Mouse (Mus musculus): ENCODE results near the gene Skint2. TPM values are rescaled to one million over a fixed set of nuclear protein-coding genes. Genes with fewer than 3 reads are reported as not detected.

Gene Skint2
- polyA plus RNA-seq (2012; rRNA removed): not detected in 2 replicates

DNA sequence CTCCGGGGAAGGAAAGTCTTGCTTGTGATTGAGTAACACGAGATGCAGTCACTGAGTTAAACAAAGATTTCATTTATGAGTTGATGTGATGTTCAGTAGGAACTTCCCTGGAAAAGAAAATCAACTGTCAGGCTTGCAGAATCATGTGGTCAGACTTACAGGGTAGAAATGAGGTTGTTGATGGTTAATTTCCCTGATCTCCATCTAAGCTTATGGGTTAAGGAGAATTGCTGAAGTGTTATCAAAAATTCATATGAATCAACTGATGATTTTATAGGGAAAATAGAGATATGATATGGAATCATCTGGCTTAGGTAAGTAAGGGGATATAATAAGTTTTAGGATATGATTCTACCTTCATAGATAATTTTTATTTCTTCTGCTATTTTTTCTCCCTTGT is at the start of gene Skint2:
Skint2 (plus strand) TSS at position 301 of the 400 bp plus-strand sequence.
- Histone ChIP-seq H3K36me3 (ENCODE audit: control insufficient read depth, insufficient read depth, low read length) (no peaks in the 10 kb centered on the region), H3K27ac (ENCODE audit: insufficient read depth, low read depth, low read length) (no peak within 1 kb of the TSS), H3K4me3 (ENCODE audit: low read depth, low read length) (no peak within 1 kb of the TSS), H3K27me3 (ENCODE audit: control insufficient read depth, insufficient read depth, low read length) (no peaks in the 10 kb centered on the region), H3K4me1 (ENCODE audit: control insufficient read depth, insufficient read depth, insufficient read length, low read length) (no peaks in the 10 kb centered on the region)
- 75% methylated on average over 2 of the region's 2 CpGs for WGBS
- no peak for TF ChIP-seq POLR2A (IDR thresholded peaks at IDR 0.05; ENCODE audit: low read depth, low read length)
- TF ChIP-seq CTCF (IDR thresholded peaks at IDR 0.05; ENCODE audit: extremely low read depth, insufficient read length, insufficient replicate concordance, low read depth, low read length): no peak

Other genes with a start within 250 kb of the Skint2 start
- not detected in 2 replicates for gene Skint9, start 123.2 kb upstream of the Skint2 start, polyA plus RNA-seq (2012; rRNA removed)
- not detected in 2 replicates for gene Skint10, start 217.7 kb downstream of the Skint2 start, polyA plus RNA-seq (2012; rRNA removed)

Data from small intestine, adult 2 months (tissue).